Mouse (Mus musculus) sigmoid colon, adult 10 weeks (tissue): ENCODE measurements around the gene Atp11c. TPM values are rescaled to one million over a fixed set of nuclear protein-coding genes. Genes with fewer than 3 reads are reported as not detected.

Experiments used
- polyA plus RNA-seq: library from polyadenylated mRNA; stranded (reverse); fragments of 350-450 nt; fragmentation: Illumina TruSeq; extraction: RNeasy Lipid Tissue Mini Kit (QIAGEN cat#74804); gene quantifications from one replicate; pipeline ENCODE4 v1.2.3, GENCODE M21; 2014; ENCODE audit warnings: low read depth, low replicate concordance

Gene Atp11c
- polyA plus RNA-seq: 70.7 TPM

DNA sequence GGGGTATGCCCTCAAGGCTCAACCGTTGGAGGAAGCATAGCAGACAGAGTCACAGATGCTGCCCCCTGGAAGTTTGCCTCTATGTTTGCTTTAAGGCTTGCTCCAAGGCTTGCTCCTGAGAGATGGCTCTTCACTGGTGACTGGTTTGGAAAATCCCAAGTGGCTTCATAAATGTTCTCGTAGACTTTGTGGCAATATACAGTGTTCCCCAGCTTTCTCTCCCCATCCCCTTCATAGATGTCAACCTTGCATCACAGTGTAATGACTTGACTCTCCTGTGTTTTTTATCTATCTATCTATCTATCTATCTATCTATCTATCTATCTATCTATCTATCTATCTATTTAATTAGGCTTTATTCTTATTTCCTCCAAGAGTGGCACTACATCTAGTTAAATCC lies at the start of gene Atp11c:
TSS of gene Atp11c (minus strand) at position 101 of the 400 bp plus-strand sequence.

DNA sequence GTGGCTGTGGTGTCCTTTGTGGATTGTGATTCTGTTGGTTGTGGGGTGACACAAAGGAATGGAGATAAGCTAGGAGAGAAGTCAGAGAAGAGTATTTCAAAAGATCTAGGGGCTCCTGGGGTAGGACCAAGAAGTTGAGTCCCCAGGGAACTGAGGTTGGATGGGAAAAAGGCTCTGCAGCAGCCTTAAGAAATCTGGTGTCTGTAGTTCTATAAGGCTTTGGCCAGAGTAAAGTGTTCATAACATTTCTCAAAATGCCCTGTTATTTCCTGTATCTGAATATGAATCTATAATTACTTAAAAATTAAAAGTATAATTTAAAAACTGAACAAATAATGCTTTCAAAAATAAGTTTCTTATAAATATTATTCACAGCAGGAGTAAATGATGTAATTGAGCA lies 53.3 kb downstream of the Atp11c start, which contains the start of gene Gm7073:
TSS of gene Gm7073 (minus strand) at position 101 of the 400 bp plus-strand sequence.

DNA sequence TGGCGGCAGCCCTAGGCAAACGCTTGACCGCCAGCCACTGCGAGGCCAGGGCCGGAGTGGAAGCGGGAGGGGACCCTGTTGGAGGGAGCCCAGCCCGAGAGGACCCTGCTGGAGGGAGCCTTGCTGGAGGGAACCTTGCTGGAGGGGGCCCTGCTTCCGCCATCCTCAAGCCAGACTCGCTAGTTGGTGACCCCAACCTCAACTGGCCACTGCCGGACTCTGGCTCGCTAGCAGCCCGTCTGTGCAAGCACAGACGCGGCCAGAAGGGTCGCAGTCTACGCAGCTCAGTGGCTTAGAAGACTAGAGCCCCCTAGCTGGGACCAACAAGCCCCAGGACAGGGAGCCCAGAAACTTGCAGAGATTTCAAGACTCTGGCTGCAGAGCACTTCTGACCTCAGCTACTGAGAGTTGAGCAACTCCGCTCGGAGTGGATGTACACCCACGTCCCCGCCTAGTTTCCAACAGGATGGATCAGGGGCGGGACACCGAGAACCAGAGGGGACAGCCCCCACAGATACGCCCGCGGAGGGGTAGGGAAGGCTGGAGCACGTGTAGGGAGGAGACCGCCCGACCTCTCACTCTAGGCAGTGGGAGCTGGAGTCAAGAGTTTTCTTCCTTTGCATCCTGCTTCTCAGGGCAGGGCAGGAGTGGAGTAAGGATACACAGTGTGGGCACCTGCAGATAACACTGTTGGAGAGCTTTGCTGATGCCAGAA lies 413.6 kb downstream of the Atp11c start, which contains the start of gene Mcf2:
TSS of gene Mcf2 (minus strand) at position 346 of the 715 bp plus-strand sequence.

Other genes starting within 250 kb of the Atp11c start
- not detected for gene Gm7073, start 53.4 kb downstream of the Atp11c start, polyA plus RNA-seq